Mouse (Mus musculus) MEL (cell line): ENCODE data around the gene Klhdc8b.

Experiments used
- CTCF ChIP-seq, 3 experiments: IDR thresholded peaks in 2 of 3; conservative IDR thresholded peaks in 1 of 3; 2 replicates each; pipeline ENCODE4 v1.5.1; 2011 to 2012; ENCODE audit warnings: low read length in 3 of 3, low read depth in 2 of 3, mild to moderate bottlenecking in 2 of 3, improper control_type of control experiment in 1 of 3, inconsistent platforms in 1 of 3, mixed read lengths in 1 of 3, moderate library complexity in 1 of 3; ENCODE audit not compliant: control insufficient read depth in 1 of 3, insufficient read depth in 1 of 3, poor library complexity in 1 of 3, severe bottlenecking in 1 of 3
- E2F4 ChIP-seq: IDR thresholded peaks from 2 replicates; pipeline ENCODE4 v1.6.1; 2011; ENCODE audit warnings: low read depth, low read length, improper control_type of control experiment, borderline replicate concordance
- ELF1 ChIP-seq: IDR thresholded peaks from 2 replicates; pipeline ENCODE4 v1.6.1; 2014; ENCODE audit warnings: low read depth, mild to moderate bottlenecking, inconsistent platforms, low read length, improper control_type of control experiment, moderate library complexity
- EP300 ChIP-seq, 2 experiments: IDR thresholded peaks; 2 replicates each; pipeline ENCODE4 v1.6.1; 2011; ENCODE audit warnings: improper control_type of control experiment in 2 of 2, low read length in 2 of 2, low read depth in 1 of 2, mild to moderate bottlenecking in 1 of 2
- GATA1 ChIP-seq: IDR thresholded peaks from 2 replicates; pipeline ENCODE4 v1.6.1; 2011; ENCODE audit warnings: low read depth, low read length, improper control_type of control experiment
- MAFK ChIP-seq: IDR thresholded peaks from 2 replicates; pipeline ENCODE4 v1.6.1; 2011; ENCODE audit warnings: low read depth, mild to moderate bottlenecking, low read length, improper control_type of control experiment, borderline replicate concordance
- SMC3 ChIP-seq: IDR thresholded peaks from 2 replicates; pipeline ENCODE4 v1.6.1; 2011; ENCODE audit warnings: low read depth, low read length, improper control_type of control experiment
- USF1 ChIP-seq: IDR thresholded peaks from 2 replicates; pipeline ENCODE4 v1.6.1; 2014; ENCODE audit warnings: low read depth, mild to moderate bottlenecking, inconsistent platforms, low read length, improper control_type of control experiment, moderate library complexity
- USF2 ChIP-seq, 2 experiments: IDR thresholded peaks; 2 replicates each; pipeline ENCODE4 v1.6.1; 2011 to 2012; ENCODE audit warnings: improper control_type of control experiment in 2 of 2, low read length in 2 of 2, borderline replicate concordance in 1 of 2, inconsistent platforms in 1 of 2, low read depth in 1 of 2, mild to moderate bottlenecking in 1 of 2; ENCODE audit not compliant: insufficient read depth in 1 of 2
- ZMIZ1 ChIP-seq: IDR thresholded peaks from 2 replicates; pipeline ENCODE4 v1.6.1; 2012; ENCODE audit warnings: low read depth, mild to moderate bottlenecking, inconsistent platforms, low read length, improper control_type of control experiment, moderate library complexity

- no peak for TF ChIP-seq CTCF (IDR thresholded peaks at IDR 0.05 in 2 of 3, conservative IDR thresholded peaks at IDR 0.05 in 1 of 3; ENCODE audit: control insufficient read depth in 1 of 3, insufficient read depth in 1 of 3, low read depth in 2 of 3, low read length in 3 of 3, poor library complexity in 1 of 3, severe bottlenecking in 1 of 3)
- no peak for TF ChIP-seq ELF1
- no peak for TF ChIP-seq EP300 (IDR thresholded peaks at IDR 0.05; ENCODE audit: low read depth in 1 of 2, low read length in 2 of 2)
- TF ChIP-seq ZMIZ1: no peak
- no peak for TF ChIP-seq USF1
- no peak for TF ChIP-seq E2F4
- TF ChIP-seq USF2 (IDR thresholded peaks at IDR 0.05; ENCODE audit: borderline replicate concordance in 1 of 2, insufficient read depth in 1 of 2, low read depth in 1 of 2, low read length in 2 of 2): no peak
- TF ChIP-seq SMC3: no peak
- TF ChIP-seq GATA1: no peak
- TF ChIP-seq MAFK: no peak
These were observed 28.5 kb upstream of the Klhdc8b start for GRCm38 (mm10) chr9:108489702-108490558.
